30 mouse cellular contexts compared by ENCODE assay signal in genomic region chr10:39072048-39072447, GRCm38 (mm10).
"Had no signal": no experiment of that assay in that cellular context is flagged by ENCODE, and none has a peak within 500 bp of the region (broad histone marks: within the 10 kb centered on the region; RNA-seq: fewer than 3 reads in every experiment).

No protein-coding gene starts in this region.

- H3K4me1 ChIP-seq: limb, embryonic 15.5 days; liver, embryonic 12.5 days; liver, embryonic 13.5 days; liver, embryonic 15.5 days; lung, embryonic 15.5 days; megakaryocyte, embryonic 14.5 days; midbrain, embryonic 10.5 days; midbrain, embryonic 12.5 days; midbrain, embryonic 13.5 days; midbrain, embryonic 15.5 days; neural tube, embryonic 12.5 days had no signal

- ATAC-seq: liver, embryonic 12.5 days; liver, postnatal 0 days; lung, postnatal 0 days; midbrain, embryonic 13.5 days; midbrain, embryonic 15.5 days; midbrain, embryonic 16.5 days had no signal

- H3K27me3 ChIP-seq: limb, embryonic 15.5 days; liver, embryonic 12.5 days; liver, embryonic 13.5 days; liver, embryonic 15.5 days; lung, embryonic 15.5 days; megakaryocyte, embryonic 14.5 days; midbrain, embryonic 12.5 days; midbrain, embryonic 13.5 days; midbrain, embryonic 15.5 days; neural tube, embryonic 12.5 days had no signal

- H3K36me3 ChIP-seq: liver, embryonic 12.5 days; liver, embryonic 13.5 days; liver, embryonic 15.5 days; midbrain, embryonic 10.5 days; midbrain, embryonic 12.5 days; midbrain, embryonic 13.5 days; midbrain, embryonic 15.5 days; neural tube, embryonic 12.5 days had no signal

- H3K27ac ChIP-seq: left cerebral cortex, adult 2 months; limb, embryonic 15.5 days; liver, embryonic 12.5 days; liver, embryonic 13.5 days; liver, embryonic 14.5 days; liver, embryonic 15.5 days; lung, embryonic 15.5 days; macrophage; midbrain, embryonic 10.5 days; midbrain, embryonic 12.5 days; midbrain, embryonic 13.5 days; midbrain, embryonic 15.5 days; neural tube, embryonic 12.5 days had no signal

- H3K9me3 ChIP-seq: limb, embryonic 15.5 days; liver, embryonic 12.5 days; liver, embryonic 13.5 days; liver, embryonic 15.5 days; lung, embryonic 15.5 days; megakaryocyte, embryonic 14.5 days; midbrain, embryonic 10.5 days; midbrain, embryonic 12.5 days; midbrain, embryonic 13.5 days; midbrain, embryonic 15.5 days; neural tube, embryonic 12.5 days had no signal

- DNase-seq: left cerebral cortex, postnatal 4 days; liver; liver, embryonic 13.5 days; liver, postnatal 0 days; lung, adult 18-20 months; lung, adult 2 months; lung, embryonic 14.5 days; lung, postnatal 10 days; lung, postnatal 14 days; lung, postnatal 36 days; lung, postnatal 4 days; midbrain, embryonic 14.5 days had no signal

- H3K4me3 ChIP-seq: left cerebral cortex, adult 2 months; limb, embryonic 15.5 days; liver, embryonic 12.5 days; liver, embryonic 13.5 days; liver, embryonic 15.5 days; lung, embryonic 15.5 days; megakaryocyte, embryonic 14.5 days; midbrain, embryonic 10.5 days; midbrain, embryonic 12.5 days; midbrain, embryonic 13.5 days; midbrain, embryonic 15.5 days; myocyte; neural tube, embryonic 12.5 days had no signal

- H3K9ac ChIP-seq: limb, embryonic 15.5 days; liver, embryonic 12.5 days; liver, embryonic 13.5 days; liver, embryonic 14.5 days; liver, embryonic 15.5 days; liver, postnatal 0 days; lung, embryonic 14.5 days; lung, embryonic 15.5 days; midbrain, embryonic 12.5 days; midbrain, embryonic 13.5 days; midbrain, embryonic 15.5 days; neural tube, embryonic 12.5 days had no signal

- H3K4me2 ChIP-seq: limb, embryonic 15.5 days; liver, embryonic 11.5 days; liver, embryonic 12.5 days; liver, embryonic 13.5 days; liver, embryonic 15.5 days; lung, embryonic 14.5 days; lung, embryonic 15.5 days; midbrain, embryonic 11.5 days; midbrain, embryonic 12.5 days; midbrain, embryonic 13.5 days; midbrain, embryonic 15.5 days; neural tube, embryonic 12.5 days had no signal
